ENCODE assay signal across 8 mouse cellular contexts in the genomic region with DNA sequence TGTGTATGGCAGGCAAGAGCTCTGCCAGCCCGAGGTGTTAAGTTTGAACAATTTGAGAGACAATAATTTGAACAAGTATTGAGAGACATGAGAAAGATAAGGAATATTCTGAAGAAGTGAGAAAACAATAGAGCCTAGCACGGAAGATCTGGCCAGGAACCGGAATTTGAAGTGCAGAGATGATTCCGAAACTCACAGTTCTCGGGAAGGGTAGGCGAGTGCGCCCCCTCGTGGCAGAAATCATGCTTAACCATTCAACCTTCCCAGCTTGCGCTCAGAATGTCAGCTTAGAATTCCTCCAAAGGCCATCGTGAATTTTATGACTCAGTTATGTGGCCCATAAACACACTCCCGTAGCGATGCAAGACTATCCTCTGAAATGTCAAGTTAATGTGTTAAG. TPM values are rescaled to one million over a fixed set of nuclear protein-coding genes. Genes with fewer than 3 reads are reported as not detected.
DNase-seq lines count a peak whose midpoint lies in the region; ATAC-seq lines count a peak whose summit lies in the region.

No protein-coding gene starts in this region.

- H3K4me2 ChIP-seq in limb, embryonic 13.5 days (replicated peaks), result peak overlapping the region; percentile 54
- H3K4me2 ChIP-seq in midbrain, embryonic 16.5 days (ENCODE audit: low read length), result peak overlapping the region; percentile 29

- H3K27ac ChIP-seq in embryonic facial prominence, embryonic 10.5 days (replicated peaks), result 0 out of 2 replicates have a peak overlapping the region, but pooled peaks have one; percentile 27
- H3K27ac ChIP-seq in limb, embryonic 13.5 days, result no peak overlapping the region
- no peak overlapping the region for H3K27ac ChIP-seq in midbrain, embryonic 16.5 days (ENCODE audit: low read length)

- WGBS in embryonic facial prominence, embryonic 10.5 days, result 5% methylated on average over 12 of the region's 12 CpGs
- WGBS in limb, embryonic 13.5 days, result 3% methylated on average over 12 of the region's 12 CpGs
- 2% methylated on average over 12 of the region's 12 CpGs for WGBS in midbrain, embryonic 16.5 days

- DNase-seq in heart, adult 18-20 months, result peak; percentile 84 to 97
- DNase-seq in heart, adult 11 months, result no peak
- peak; percentile 87 for DNase-seq in embryonic facial prominence, embryonic 10.5 days (ENCODE audit: low spot score)
- DNase-seq in heart, adult 8-10 months (ENCODE audit: low spot score), result peak; percentile 90
- peak; percentile 71 to 90 for DNase-seq in kidney, adult 8-10 months
- DNase-seq in spleen, adult 18-20 months, result peak; percentile 63 to 90

- no peak overlapping the region for H3K9ac ChIP-seq in limb, embryonic 13.5 days
- H3K9ac ChIP-seq in midbrain, embryonic 16.5 days (ENCODE audit: low read depth, low read length), result no peak overlapping the region

- peaks cover 38% of the 10 kb centered on the region for H3K27me3 ChIP-seq in embryonic facial prominence, embryonic 10.5 days (replicated peaks; ENCODE audit: low read depth, poor library complexity, severe bottlenecking)
- H3K27me3 ChIP-seq in limb, embryonic 13.5 days, result peaks cover 28% of the 10 kb centered on the region
- H3K27me3 ChIP-seq in midbrain, embryonic 16.5 days (ENCODE audit: control insufficient read depth, insufficient read depth, low read depth, low read length), result peaks cover 9% of the 10 kb centered on the region

- H3K9me3 ChIP-seq in embryonic facial prominence, embryonic 10.5 days, result no peaks in the 10 kb centered on the region
- no peaks in the 10 kb centered on the region for H3K9me3 ChIP-seq in limb, embryonic 13.5 days
- H3K9me3 ChIP-seq in midbrain, embryonic 16.5 days (replicated peaks; ENCODE audit: control insufficient read depth, low read length, poor library complexity, severe bottlenecking), result no peaks in the 10 kb centered on the region

- no peak for ATAC-seq in limb, embryonic 13.5 days (ENCODE audit: low FRiP score, low read depth)
- no peak for ATAC-seq in midbrain, embryonic 16.5 days

- no peaks in the 10 kb centered on the region for H3K36me3 ChIP-seq in embryonic facial prominence, embryonic 10.5 days (replicated peaks)
- no peaks in the 10 kb centered on the region for H3K36me3 ChIP-seq in limb, embryonic 13.5 days
- no peaks in the 10 kb centered on the region for H3K36me3 ChIP-seq in midbrain, embryonic 16.5 days (ENCODE audit: control insufficient read depth, insufficient read depth, low read length)

- 0 out of 2 replicates have a peak overlapping the region, but pooled peaks have one; percentile 16 for H3K4me3 ChIP-seq in embryonic facial prominence, embryonic 10.5 days
- 0 out of 2 replicates have a peak overlapping the region, but pooled peaks have one; percentile 22 for H3K4me3 ChIP-seq in limb, embryonic 13.5 days
- H3K4me3 ChIP-seq in midbrain, embryonic 16.5 days (ENCODE audit: low read depth, low read length), result no peak overlapping the region

- H3K4me1 ChIP-seq in embryonic facial prominence, embryonic 10.5 days, result peaks cover 11% of the 10 kb centered on the region
- H3K4me1 ChIP-seq in limb, embryonic 13.5 days, result peaks cover 16% of the 10 kb centered on the region
- peaks cover 5% of the 10 kb centered on the region for H3K4me1 ChIP-seq in midbrain, embryonic 16.5 days (ENCODE audit: control insufficient read depth, insufficient read depth, low read length)

RNA-seq across cellular contexts. Expression of a gene that starts 2.4 kb away (rescaled TPM):
- 10 to 100 TPM; 17.3 to 21.3 TPM for total RNA-seq in heart, adult 18-20 months (2021)
- polyA plus RNA-seq in embryonic facial prominence, embryonic 10.5 days (2016; fragmentation: Nextera tagmentation; extraction: Ambion mirVana), result 32.0 and 33.0 TPM in 2 replicates
- total RNA-seq in heart, adult 8-10 months (2022), result 10 to 100 TPM; 16.8 to 25.4 (median 21.6) TPM
- 27.9 and 29.3 TPM in 2 replicates for polyA plus RNA-seq in limb, embryonic 13.5 days (2015; fragmentation: Nextera tagmentation; extraction: Ambion mirVana)
- polyA plus RNA-seq in midbrain, embryonic 16.5 days (2015; fragmentation: Nextera tagmentation; extraction: Ambion mirVana), result 64.9 and 65.7 TPM in 2 replicates

RNA-seq across cellular contexts. Expression of a gene that starts 18.9 kb away (rescaled TPM):
- 10 to 100 TPM; 19.1 to 21.1 TPM for total RNA-seq in heart, adult 18-20 months (2021)
- 3.9 and 4.0 TPM in 2 replicates for polyA plus RNA-seq in embryonic facial prominence, embryonic 10.5 days (2016; fragmentation: Nextera tagmentation; extraction: Ambion mirVana)
- total RNA-seq in heart, adult 8-10 months (2022), result 10 to 100 TPM; 19.4 to 22.3 (median 20.0) TPM
- 11.5 and 11.6 TPM in 2 replicates for polyA plus RNA-seq in limb, embryonic 13.5 days (2015; fragmentation: Nextera tagmentation; extraction: Ambion mirVana)
- polyA plus RNA-seq in midbrain, embryonic 16.5 days (2015; fragmentation: Nextera tagmentation; extraction: Ambion mirVana), result 1.4 and 1.8 TPM in 2 replicates

RNA-seq across cellular contexts. Expression of a gene that starts 35.9 kb away (rescaled TPM):
- 1 to 10 TPM; 5.6 to 5.8 TPM for total RNA-seq in heart, adult 18-20 months (2021)
- 0.58 and 0.72 TPM in 2 replicates for polyA plus RNA-seq in embryonic facial prominence, embryonic 10.5 days (2016; fragmentation: Nextera tagmentation; extraction: Ambion mirVana)
- total RNA-seq in heart, adult 8-10 months (2022), result 10 to 100 TPM in 1 of 4 experiments, 1 to 10 TPM in 3; 5.6 to 11.1 (median 6.1) TPM
- polyA plus RNA-seq in limb, embryonic 13.5 days (2015; fragmentation: Nextera tagmentation; extraction: Ambion mirVana), result 1.8 and 2.4 TPM in 2 replicates
- polyA plus RNA-seq in midbrain, embryonic 16.5 days (2015; fragmentation: Nextera tagmentation; extraction: Ambion mirVana), result 1.4 and 2.1 TPM in 2 replicates

RNA-seq across cellular contexts. Expression of a gene that starts 37.3 kb away (rescaled TPM):
- total RNA-seq in heart, adult 18-20 months (2021), result 10 to 100 TPM; 10.1 to 12.4 TPM
- polyA plus RNA-seq in embryonic facial prominence, embryonic 10.5 days (2016; fragmentation: Nextera tagmentation; extraction: Ambion mirVana), result 23.5 and 24.5 TPM in 2 replicates
- total RNA-seq in heart, adult 8-10 months (2022), result 10 to 100 TPM; 11.1 to 16.5 (median 13.6) TPM
- 28.7 and 33.6 TPM in 2 replicates for polyA plus RNA-seq in limb, embryonic 13.5 days (2015; fragmentation: Nextera tagmentation; extraction: Ambion mirVana)
- 4.9 and 8.3 TPM in 2 replicates for polyA plus RNA-seq in midbrain, embryonic 16.5 days (2015; fragmentation: Nextera tagmentation; extraction: Ambion mirVana)
